Mouse (Mus musculus) CH12.LX (cell line): ENCODE data around the gene Angel1. TPM values are rescaled to one million over a fixed set of nuclear protein-coding genes. Genes with fewer than 3 reads are reported as not detected.

ENCODE experiments used
- DNase-seq: peaks from one replicate; pipeline ENCODE4 v3.0.0-alpha.2; 2013; ENCODE audit errors: extremely low read depth
- H3K27ac ChIP-seq: 2 replicates; pipeline ENCODE4 v1.5.1; 2012; ENCODE audit warnings: low read depth, mild to moderate bottlenecking, control low read depth, moderate library complexity; ENCODE audit not compliant: insufficient read depth
- H3K27me3 ChIP-seq: replicated peaks from 2 replicates; pipeline ENCODE3; 2012; ENCODE audit warnings: inconsistent platforms
- H3K36me3 ChIP-seq, 2 experiments: replicated peaks in 1 of 2; 2 replicates each; pipeline versions ENCODE3 to v1.6.1; 2012; ENCODE audit warnings: inconsistent platforms in 1 of 2, low read length in 1 of 2, mild to moderate bottlenecking in 1 of 2, mixed read lengths in 1 of 2, moderate library complexity in 1 of 2; ENCODE audit not compliant: control insufficient read depth in 1 of 2, insufficient read depth in 1 of 2
- H3K4me1 ChIP-seq, 2 experiments: 2 replicates each; pipeline ENCODE4 v1.6.1; 2012; ENCODE audit warnings: inconsistent platforms in 1 of 2, moderate library complexity in 1 of 2; ENCODE audit not compliant: insufficient read depth in 2 of 2, control insufficient read depth in 1 of 2
- H3K4me2 ChIP-seq: 2 replicates; pipeline ENCODE4 v1.6.1; 2012; ENCODE audit warnings: low read depth, mild to moderate bottlenecking, control low read depth; ENCODE audit not compliant: poor library complexity, insufficient read depth, severe bottlenecking
- H3K4me3 ChIP-seq, 3 experiments: fragments of 150-350 bp in 1 of 3; sonication (generic) in 1 of 3; replicated peaks in 1 of 3; 2 replicates each; pipeline versions ENCODE3 to v1.5.1; 2011 to 2012; ENCODE audit warnings: low read depth in 2 of 3, low read length in 2 of 3, mild to moderate bottlenecking in 2 of 3, moderate library complexity in 2 of 3, control low read depth in 1 of 3, improper control_type of control experiment in 1 of 3, inconsistent platforms in 1 of 3, mixed read lengths in 1 of 3; ENCODE audit not compliant: poor library complexity in 1 of 3
- H3K79me2 ChIP-seq: replicated peaks from 2 replicates; pipeline ENCODE4 v1.6.1; 2012; ENCODE audit warnings: mild to moderate bottlenecking, moderate library complexity; ENCODE audit not compliant: control insufficient read depth, poor library complexity, insufficient read depth, severe bottlenecking; ENCODE audit errors: extremely low read depth
- H3K9ac ChIP-seq: 2 replicates; pipeline ENCODE4 v1.6.1; 2012; ENCODE audit warnings: low read depth, mild to moderate bottlenecking, control low read depth, moderate library complexity; ENCODE audit not compliant: insufficient read depth
- H3K9me3 ChIP-seq: replicated peaks from 2 replicates; pipeline ENCODE3; 2012; ENCODE audit warnings: low read length, inconsistent platforms, mixed read lengths
- BHLHE40 ChIP-seq: IDR thresholded peaks from 2 replicates; pipeline ENCODE4 v1.6.1; 2011; ENCODE audit warnings: mild to moderate bottlenecking, low read depth, low read length, improper control_type of control experiment
- CHD2 ChIP-seq: IDR thresholded peaks from 2 replicates; pipeline ENCODE4 v1.6.1; 2011; ENCODE audit warnings: low read length, improper control_type of control experiment
- CTCF ChIP-seq, 2 experiments: IDR thresholded peaks in 1 of 2; conservative IDR thresholded peaks in 1 of 2; 2 replicates each; pipeline ENCODE4 v1.5.1; 2011 to 2012; ENCODE audit warnings: low read depth in 2 of 2, low read length in 2 of 2, improper control_type of control experiment in 1 of 2, inconsistent platforms in 1 of 2, mild to moderate bottlenecking in 1 of 2, moderate library complexity in 1 of 2
- E2F4 ChIP-seq: IDR thresholded peaks from 2 replicates; pipeline ENCODE4 v1.6.1; 2011; ENCODE audit warnings: low read depth, low read length, improper control_type of control experiment; ENCODE audit not compliant: insufficient replicate concordance
- EP300 ChIP-seq: IDR thresholded peaks from 2 replicates; pipeline ENCODE4 v1.6.1; 2011; ENCODE audit warnings: low read length, improper control_type of control experiment
- HCFC1 ChIP-seq: IDR thresholded peaks from 2 replicates; pipeline ENCODE4 v1.6.1; 2012; ENCODE audit warnings: low read depth, mild to moderate bottlenecking, inconsistent platforms, low read length, improper control_type of control experiment
- IRF4 ChIP-seq: IDR thresholded peaks from 2 replicates; pipeline ENCODE4 v1.6.1; 2014; ENCODE audit warnings: low read depth, mild to moderate bottlenecking, inconsistent platforms, low read length, improper control_type of control experiment
- JUND ChIP-seq: conservative IDR thresholded peaks from 2 replicates; pipeline ENCODE4 v1.6.1; 2011; ENCODE audit warnings: low read depth, low read length, improper control_type of control experiment
- MAFK ChIP-seq: IDR thresholded peaks from 2 replicates; pipeline ENCODE4 v1.6.1; 2011; ENCODE audit warnings: low read length, improper control_type of control experiment; ENCODE audit not compliant: insufficient replicate concordance
- MAX ChIP-seq: IDR thresholded peaks from 2 replicates; pipeline ENCODE4 v1.6.1; 2011; ENCODE audit warnings: low read length, improper control_type of control experiment
- MAZ ChIP-seq: IDR thresholded peaks from 2 replicates; pipeline ENCODE4 v1.6.1; 2012; ENCODE audit warnings: low read depth, mild to moderate bottlenecking, inconsistent platforms, low read length, improper control_type of control experiment, moderate library complexity
- MXI1 ChIP-seq: IDR thresholded peaks from 2 replicates; pipeline ENCODE4 v1.6.1; 2011; ENCODE audit warnings: mild to moderate bottlenecking, low read depth, low read length, improper control_type of control experiment
- MYC ChIP-seq: IDR thresholded peaks from 2 replicates; pipeline ENCODE4 v1.6.1; 2011; ENCODE audit warnings: low read depth, mild to moderate bottlenecking, improper control_type of control experiment, low read length
- PAX5 ChIP-seq: IDR thresholded peaks from 2 replicates; pipeline ENCODE4 v1.6.1; 2012; ENCODE audit warnings: low read length, inconsistent platforms, mixed read lengths
- POLR2A ChIP-seq: IDR thresholded peaks from 2 replicates; pipeline ENCODE4 v1.6.1; 2011; ENCODE audit warnings: low read depth, mild to moderate bottlenecking, improper control_type of control experiment, low read length
- RAD21 ChIP-seq: IDR thresholded peaks from 2 replicates; pipeline ENCODE4 v1.6.1; 2011; ENCODE audit warnings: low read depth, mild to moderate bottlenecking, low read length, improper control_type of control experiment, moderate library complexity
- RCOR1 ChIP-seq: conservative IDR thresholded peaks from 2 replicates; pipeline ENCODE4 v1.6.1; 2012; ENCODE audit warnings: low read depth, mild to moderate bottlenecking, inconsistent platforms, low read length, improper control_type of control experiment
- SIN3A ChIP-seq: IDR thresholded peaks from 2 replicates; pipeline ENCODE4 v1.6.1; 2012; ENCODE audit warnings: low read length, improper control_type of control experiment, inconsistent platforms
- SMC3 ChIP-seq: IDR thresholded peaks from 2 replicates; pipeline ENCODE4 v1.6.1; 2011; ENCODE audit warnings: low read depth, low read length, improper control_type of control experiment
- TBP ChIP-seq: conservative IDR thresholded peaks from 2 replicates; pipeline ENCODE4 v1.6.1; 2011; ENCODE audit warnings: low read depth, low read length, improper control_type of control experiment
- TCF12 ChIP-seq: IDR thresholded peaks from 2 replicates; pipeline ENCODE4 v1.6.1; 2014; ENCODE audit warnings: low read depth, mild to moderate bottlenecking, inconsistent platforms, low read length, improper control_type of control experiment
- USF1 ChIP-seq: IDR thresholded peaks from 2 replicates; pipeline ENCODE4 v1.6.1; 2014; ENCODE audit warnings: low read depth, mild to moderate bottlenecking, inconsistent platforms, low read length, improper control_type of control experiment
- ZC3H11A ChIP-seq: IDR thresholded peaks from 2 replicates; pipeline ENCODE4 v1.6.1; 2012; ENCODE audit warnings: low read depth, mild to moderate bottlenecking, inconsistent platforms, low read length, improper control_type of control experiment
- ZKSCAN1 ChIP-seq: IDR thresholded peaks from 2 replicates; pipeline ENCODE4 v1.6.1; 2012; ENCODE audit warnings: low read depth, inconsistent platforms, low read length, improper control_type of control experiment, borderline replicate concordance
- ZMIZ1 ChIP-seq: IDR thresholded peaks from 2 replicates; pipeline ENCODE4 v1.6.1; 2012; ENCODE audit warnings: low read depth, mild to moderate bottlenecking, inconsistent platforms, low read length, improper control_type of control experiment
- dilution Hi-C: fragments of 300-500 bp; cut with MboI; formaldehyde crosslinking; loops from 2 replicates; pipeline ENCODE4 v1.14.3; 2020; ENCODE audit warnings: low sequenced_read_pairs; ENCODE audit not compliant: extremely low pct_unique_long_range_greater_than_20kb, extremely low pct_ligation_motif_present
- in situ Hi-C: fragments of 300-500 bp; cut with MboI; formaldehyde crosslinking; loops from 3 replicates; pipeline ENCODE4 v1.14.3; 2019; ENCODE audit warnings: low sequenced_read_pairs, low pct_ligation_motif_present, low pct_unique_long_range_greater_than_20kb, mixed read lengths
- polyA plus RNA-seq: library from polyadenylated mRNA; unstranded; fragments of >175 nt; gene quantifications from 2 replicates; pipeline ENCODE4 v1.2.1, GENCODE M21; 2012; ENCODE audit warnings: low read depth; ENCODE audit not compliant: insufficient read length
- total RNA-seq, 2 experiments: library from RNA; depleted of rRNA; stranded (reverse); fragments of 300-350 nt in 1 of 2; fragments of >200 nt in 1 of 2; gene quantifications; 2 replicates each; pipeline ENCODE4 v1.2.3; 2012 to 2014

The Angel1 gene
- total and polyA plus RNA-seq, 3 experiments = 1.0 to 9.3 (median 2.9) TPM

DNA sequence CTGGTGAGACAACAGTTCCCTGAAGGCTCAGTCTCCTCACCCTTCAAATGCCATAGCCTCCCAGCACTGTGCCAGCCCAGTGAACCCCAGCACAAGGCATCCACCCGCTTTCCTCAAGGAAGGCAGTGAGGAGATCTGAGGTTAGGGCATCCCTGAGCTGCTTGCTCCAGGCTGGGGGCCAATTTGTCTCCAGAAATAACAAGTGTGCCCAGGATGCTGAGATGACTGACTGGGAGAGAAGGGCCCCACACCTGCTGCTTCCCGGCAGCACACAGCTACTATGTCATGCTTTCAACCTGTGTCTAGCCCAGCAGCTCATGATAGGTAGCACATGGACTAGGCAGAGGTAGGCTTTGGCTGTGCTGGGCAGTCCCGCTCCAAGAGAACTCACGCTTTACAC is 24.8 kb downstream of the Angel1 start:
- no peak overlapping the region for H3K4me2 ChIP-seq
- H3K27me3 ChIP-seq = no peaks in the 10 kb centered on the region
- no peak for TF ChIP-seq ZC3H11A
- no peak for TF ChIP-seq IRF4
- no peak for TF ChIP-seq TCF12
- TF ChIP-seq USF1 = no peak
- TF ChIP-seq CTCF (conservative IDR thresholded peaks at IDR 0.05 in 1 of 2, IDR thresholded peaks at IDR 0.05 in 1 of 2; ENCODE audit: low read depth in 2 of 2, low read length in 2 of 2) = no peak
- no peak for TF ChIP-seq CHD2
- no peak for TF ChIP-seq PAX5
- TF ChIP-seq RAD21 = no peak
- no peak for TF ChIP-seq RCOR1
- no peak for TF ChIP-seq SMC3
- TF ChIP-seq JUND = no peak
- TF ChIP-seq ZKSCAN1 = no peak
- no peak for TF ChIP-seq HCFC1
- TF ChIP-seq MYC = no peak
- TF ChIP-seq MXI1 = no peak
- no peak for TF ChIP-seq MAZ
- no peak for TF ChIP-seq E2F4
- TF ChIP-seq TBP = no peak
- TF ChIP-seq POLR2A = no peak
- no peak for TF ChIP-seq SIN3A
- dilution Hi-C loops = no loop called here
- H3K36me3 ChIP-seq = peaks cover 0 to 39% of the 10 kb centered on the region in 2 experiments
- no peak for DNase-seq
- peaks cover 6% of the 10 kb centered on the region for H3K9me3 ChIP-seq
- H3K27ac ChIP-seq = no peak overlapping the region
- H3K4me1 ChIP-seq = peaks cover 0 to 10% of the 10 kb centered on the region in 2 experiments; a peak in 2 of 4 replicates
- in situ Hi-C loops = no loop called here
- H3K4me3 ChIP-seq = no peak overlapping the region
- H3K9ac ChIP-seq = no peak overlapping the region
- H3K79me2 ChIP-seq = no peaks in the 10 kb centered on the region

DNA sequence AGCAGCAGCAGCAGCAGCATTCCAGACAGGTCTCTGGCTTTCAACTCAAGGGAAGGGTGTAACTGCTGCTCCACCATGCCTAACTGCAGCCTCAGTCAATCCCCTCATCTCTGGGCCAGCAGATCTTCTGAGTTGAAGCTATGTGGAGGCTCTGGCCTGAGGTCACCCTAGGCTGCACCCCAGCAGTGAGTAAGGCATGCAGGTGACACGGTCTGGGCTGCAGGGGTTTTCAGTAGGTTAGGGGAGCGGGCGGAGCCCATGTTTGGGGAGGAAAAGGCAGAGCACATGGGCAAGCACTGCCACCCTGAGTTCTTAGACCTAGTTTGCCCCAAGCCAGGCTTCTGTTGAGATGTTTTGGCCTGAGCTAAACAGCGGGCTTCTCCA is 25.3 kb downstream of the Angel1 start:
- H3K27ac ChIP-seq = no peak overlapping the region
- H3K36me3 ChIP-seq = peaks cover 0 to 39% of the 10 kb centered on the region in 2 experiments
- dilution Hi-C loops (no loop called here), in situ Hi-C loops (no loop called here)
- TF ChIP-seq MAX (no peak), USF1 (no peak), RCOR1 (no peak), MXI1 (no peak), MAFK (no peak), PAX5 (no peak), CTCF (conservative IDR thresholded peaks at IDR 0.05 in 1 of 2, IDR thresholded peaks at IDR 0.05 in 1 of 2; ENCODE audit: low read depth in 2 of 2, low read length in 2 of 2) (no peak), ZC3H11A (no peak), ZMIZ1 (no peak), BHLHE40 (no peak), EP300 (no peak)
- no peaks in the 10 kb centered on the region for H3K79me2 ChIP-seq
- no peak overlapping the region for H3K4me2 ChIP-seq
- no peak overlapping the region for H3K9ac ChIP-seq
- H3K27me3 ChIP-seq = no peaks in the 10 kb centered on the region
- DNase-seq = no peak
- no peak overlapping the region for H3K4me3 ChIP-seq
- H3K4me1 ChIP-seq = peaks cover 0 to 10% of the 10 kb centered on the region in 2 experiments; a peak in 2 of 4 replicates
- peaks cover 6% of the 10 kb centered on the region for H3K9me3 ChIP-seq
